Mouse (Mus musculus): ENCODE measurements around the gene Inka1. TPM values are rescaled to one million over a fixed set of nuclear protein-coding genes. Genes with fewer than 3 reads are reported as not detected.
"Not testable (repeated sequence)": the region's sequence is repeated elsewhere in the genome, so short reads cannot be mapped to it uniquely, and the experiment has no call there.

Gene Inka1
- polyA plus RNA-seq (2016; fragmentation: Nextera tagmentation; extraction: Ambion mirVana): 180 and 189 TPM in 2 replicates

DNA sequence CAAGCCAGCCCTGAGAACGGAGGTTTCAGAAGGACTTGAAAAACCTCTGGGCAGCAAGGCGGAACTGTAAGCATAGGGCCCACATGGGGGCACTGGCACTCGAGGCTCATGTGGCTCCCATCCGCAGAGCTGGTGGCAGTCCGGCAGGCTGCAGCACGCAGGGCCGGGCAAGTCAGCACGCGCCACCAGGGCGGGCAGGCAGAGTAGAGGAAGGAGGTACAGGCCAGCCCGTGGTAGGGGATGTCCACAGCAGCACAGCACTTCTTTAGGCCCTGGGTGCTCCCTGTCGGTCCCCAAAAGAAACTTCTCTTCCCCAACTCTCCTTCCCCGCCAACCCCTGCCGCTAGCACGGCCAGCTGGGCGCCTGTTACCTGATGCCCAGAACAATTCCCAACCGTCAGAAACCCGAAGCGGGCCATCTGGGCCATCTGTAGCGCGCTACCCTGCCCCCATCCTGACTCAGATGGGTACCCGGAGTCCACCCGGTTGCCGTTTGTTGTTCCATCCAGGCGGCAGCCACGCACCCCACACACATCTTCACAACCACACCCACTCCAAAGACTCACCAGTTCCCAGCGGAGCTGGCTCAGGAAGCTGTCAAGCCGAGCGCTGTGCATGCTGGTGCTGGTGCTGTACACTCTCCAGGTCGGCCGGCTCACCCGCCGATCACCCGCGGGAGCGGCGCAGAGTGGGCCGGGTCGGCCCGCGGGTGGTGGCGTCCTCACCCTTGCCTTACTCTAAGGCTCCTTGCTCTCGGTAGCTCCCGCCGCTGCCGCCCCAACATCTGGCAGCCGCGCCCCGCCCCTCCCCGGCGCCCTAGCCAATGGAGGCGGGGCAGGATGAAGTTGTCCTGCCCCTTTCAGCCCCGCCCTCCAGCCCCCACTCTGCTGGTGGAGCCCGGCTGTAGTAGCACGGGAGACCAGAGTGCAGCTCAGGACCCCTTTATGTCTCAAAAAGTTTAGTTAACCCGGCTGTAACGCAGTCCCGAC is at the start of gene Inka1:
Gene Inka1 (minus strand): TSS at position 749 of the 989 bp plus-strand sequence.
- H3K27me3 ChIP-seq (ENCODE audit: low read depth, poor library complexity, severe bottlenecking): no peaks in the 10 kb centered on the region
- peaks cover 24% of the 10 kb centered on the region for H3K36me3 ChIP-seq
- under 1% methylated on average over 58 of the region's 58 CpGs for WGBS
- peaks cover 68% of the 10 kb centered on the region for H3K4me1 ChIP-seq
- no peaks in the 10 kb centered on the region for H3K9me3 ChIP-seq (replicated peaks)
- peak; percentile 96 for DNase-seq (ENCODE audit: low spot score)
- H3K27ac ChIP-seq: peak within 1 kb of the TSS; percentile 98
- peak within 1 kb of the TSS; percentile 83 for H3K4me3 ChIP-seq

- DNase-seq (ENCODE audit: low spot score): no peak
- WGBS: 90% methylated on average over 5 of the region's 5 CpGs
- peaks cover 90% of the 10 kb centered on the region for H3K36me3 ChIP-seq
- H3K27me3 ChIP-seq (ENCODE audit: low read depth, poor library complexity, severe bottlenecking): no peaks in the 10 kb centered on the region
- peaks cover 4% of the 10 kb centered on the region; the same call in 1 of the 2 replicates for H3K9me3 ChIP-seq (replicated peaks)
- H3K4me3 ChIP-seq: no peak overlapping the region
- no peaks in the 10 kb centered on the region for H3K4me1 ChIP-seq
- no peak overlapping the region for H3K27ac ChIP-seq
Observed at GRCm38 (mm10) chr9:108032126-108032525, 46.4 kb upstream of the Inka1 start.

DNA sequence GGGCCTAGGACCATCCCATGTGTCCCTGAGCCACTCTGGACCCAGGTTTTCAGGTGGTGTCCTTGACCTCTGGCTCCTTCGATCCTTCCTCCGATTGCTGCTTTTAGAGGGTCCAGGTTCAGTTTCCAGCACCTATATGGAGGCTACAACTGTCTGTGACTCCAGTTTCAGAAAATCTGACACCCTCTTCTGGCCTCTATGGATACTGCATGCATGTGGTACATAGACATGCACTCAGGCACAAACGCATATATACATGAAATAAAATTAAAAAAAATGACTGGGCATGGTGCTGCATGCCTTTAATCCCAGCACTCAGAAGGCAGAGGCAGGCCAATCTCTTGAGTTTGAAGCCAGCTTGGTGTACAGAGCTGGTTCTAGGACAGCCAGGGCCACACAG is 42.2 kb upstream of the Inka1 start:
- H3K27me3 ChIP-seq (ENCODE audit: low read depth, poor library complexity, severe bottlenecking): no peaks in the 10 kb centered on the region
- H3K27ac ChIP-seq: no peak overlapping the region
- peaks cover 90% of the 10 kb centered on the region for H3K36me3 ChIP-seq
- DNase-seq (ENCODE audit: low spot score): no peak
- peaks cover 4% of the 10 kb centered on the region; the same call in 1 of the 2 replicates for H3K9me3 ChIP-seq (replicated peaks)
- no peak overlapping the region for H3K4me3 ChIP-seq
- no peaks in the 10 kb centered on the region for H3K4me1 ChIP-seq
- WGBS: 97% methylated on average over 3 of the region's 3 CpGs

GRCm38 (mm10) chr9:108026584-108026983 is 40.9 kb upstream of the Inka1 start:
- Histone ChIP-seq H3K4me1 (no peaks in the 10 kb centered on the region), H3K9me3 (replicated peaks) (peaks cover 4% of the 10 kb centered on the region; the same call in 1 of the 2 replicates), H3K36me3 (peaks cover 77% of the 10 kb centered on the region), H3K27me3 (ENCODE audit: low read depth, poor library complexity, severe bottlenecking) (no peaks in the 10 kb centered on the region), H3K4me3 (no peak overlapping the region), H3K27ac (no peak overlapping the region)
- 95% methylated on average over 3 of the region's 3 CpGs for WGBS
- DNase-seq (ENCODE audit: low spot score): no peak

DNA sequence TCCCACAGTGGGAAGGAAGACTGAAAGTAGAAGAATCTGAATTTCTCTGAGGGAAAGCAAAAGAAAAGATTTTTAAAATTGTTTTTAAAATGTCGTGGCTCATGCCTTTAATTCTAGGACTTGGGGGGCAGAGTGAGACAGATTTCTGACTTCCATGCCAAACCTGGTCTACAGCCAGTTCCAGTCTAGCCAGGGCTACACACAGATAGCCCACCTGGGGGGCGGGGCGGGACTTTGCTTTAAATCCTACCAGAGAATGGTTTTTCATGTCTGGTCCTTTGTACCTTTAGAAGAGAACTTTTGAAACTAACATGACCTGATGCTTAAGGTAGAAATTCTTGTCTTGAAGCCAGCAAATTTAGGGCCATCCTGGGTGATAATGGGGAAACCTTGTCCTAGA is 37.5 kb upstream of the Inka1 start:
- no peak overlapping the region for H3K27ac ChIP-seq
- DNase-seq (ENCODE audit: low spot score): no peak
- no peaks in the 10 kb centered on the region for H3K4me1 ChIP-seq
- H3K27me3 ChIP-seq (ENCODE audit: low read depth, poor library complexity, severe bottlenecking): no peaks in the 10 kb centered on the region
- H3K36me3 ChIP-seq: peaks cover 54% of the 10 kb centered on the region
- 90% methylated on average over 3 of the region's 3 CpGs for WGBS
- peaks cover 4% of the 10 kb centered on the region; the same call in 1 of the 2 replicates for H3K9me3 ChIP-seq (replicated peaks)
- no peak overlapping the region for H3K4me3 ChIP-seq

DNA sequence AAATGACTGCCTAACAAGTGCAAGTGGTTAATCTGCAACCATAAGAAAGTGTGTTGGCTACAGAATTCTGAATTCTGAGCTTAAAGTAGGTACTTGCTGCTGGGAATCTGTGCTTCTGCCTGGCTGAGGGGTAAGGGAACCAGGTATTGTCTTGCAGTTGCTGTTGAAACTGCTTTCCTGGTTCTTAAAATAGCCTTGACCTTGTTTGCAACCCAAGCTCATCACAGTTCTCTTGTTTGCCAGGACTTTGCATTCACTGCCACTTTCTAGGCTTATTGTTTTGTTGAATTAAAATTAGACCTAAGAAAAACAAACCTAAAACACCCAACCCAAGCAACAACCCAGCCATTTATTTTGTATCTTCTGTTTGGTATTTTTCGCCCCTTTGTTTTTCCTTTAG is 35.1 kb upstream of the Inka1 start:
- 96% methylated on average over 1 of the region's 1 CpGs for WGBS

GRCm38 (mm10) chr9:108017127-108017526 is 31.4 kb upstream of the Inka1 start:
- peaks cover 55% of the 10 kb centered on the region for H3K36me3 ChIP-seq
- H3K9me3 ChIP-seq (replicated peaks): no peaks in the 10 kb centered on the region
- no peak overlapping the region for H3K4me3 ChIP-seq
- no peak for DNase-seq (ENCODE audit: low spot score)
- no peaks in the 10 kb centered on the region for H3K4me1 ChIP-seq
- H3K27ac ChIP-seq: no peak overlapping the region
- WGBS: 90% methylated on average over 3 of the region's 3 CpGs
- H3K27me3 ChIP-seq (ENCODE audit: low read depth, poor library complexity, severe bottlenecking): no peaks in the 10 kb centered on the region

More for the DNA sequence above, 35.1 kb upstream of the Inka1 start:
- H3K4me1 ChIP-seq: no peaks in the 10 kb centered on the region
- H3K27me3 ChIP-seq (ENCODE audit: low read depth, poor library complexity, severe bottlenecking): no peaks in the 10 kb centered on the region
- H3K27ac ChIP-seq: no peak overlapping the region
- peaks cover 49% of the 10 kb centered on the region for H3K36me3 ChIP-seq
- DNase-seq (ENCODE audit: low spot score): no peak
- H3K9me3 ChIP-seq (replicated peaks): no peaks in the 10 kb centered on the region
- H3K4me3 ChIP-seq: no peak overlapping the region

- not testable (repeated sequence) for H3K27ac ChIP-seq; H3K9me3 ChIP-seq (replicated peaks); H3K4me1 ChIP-seq; H3K4me3 ChIP-seq; DNase-seq (ENCODE audit: low spot score); H3K27me3 ChIP-seq (ENCODE audit: low read depth, poor library complexity, severe bottlenecking)
- 97% methylated on average over 2 of the region's 2 CpGs for WGBS
- peaks cover 72% of the 10 kb centered on the region for H3K36me3 ChIP-seq
Observed at GRCm38 (mm10) chr9:108013577-108013976, 27.9 kb upstream of the Inka1 start.

GRCm38 (mm10) chr9:108010385-108010784 is 24.7 kb upstream of the Inka1 start:
- H3K36me3 ChIP-seq: peaks cover 57% of the 10 kb centered on the region
- H3K4me3 ChIP-seq: no peak overlapping the region
- no peaks in the 10 kb centered on the region for H3K4me1 ChIP-seq
- DNase-seq (ENCODE audit: low spot score): no peak
- H3K27ac ChIP-seq: no peak overlapping the region
- no peaks in the 10 kb centered on the region for H3K9me3 ChIP-seq (replicated peaks)
- no peaks in the 10 kb centered on the region for H3K27me3 ChIP-seq (ENCODE audit: low read depth, poor library complexity, severe bottlenecking)

DNA sequence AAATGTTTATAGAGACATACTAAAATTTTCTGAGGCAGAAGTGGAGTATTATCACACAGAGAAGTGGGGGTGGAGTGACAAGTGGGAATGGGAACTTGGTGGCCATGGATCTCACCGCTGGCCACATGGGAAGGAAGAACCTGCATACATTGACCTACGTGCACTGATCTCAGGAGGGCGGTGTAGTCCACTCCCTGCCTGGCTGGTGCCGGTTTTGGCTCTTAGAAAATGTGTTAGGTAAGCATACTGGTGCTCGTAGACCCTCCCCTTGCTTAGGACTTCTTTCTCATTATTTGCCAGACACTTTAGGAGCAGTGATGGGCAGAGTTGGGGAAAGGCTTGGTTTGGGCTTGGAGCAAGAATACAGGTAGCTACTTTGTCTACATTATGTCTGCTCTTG is 22.4 kb upstream of the Inka1 start:
- Histone ChIP-seq H3K4me1 (peaks cover 14% of the 10 kb centered on the region), H3K4me3 (no peak overlapping the region), H3K9me3 (replicated peaks) (no peaks in the 10 kb centered on the region), H3K27me3 (ENCODE audit: low read depth, poor library complexity, severe bottlenecking) (no peaks in the 10 kb centered on the region), H3K36me3 (peaks cover 47% of the 10 kb centered on the region), H3K27ac (no peak overlapping the region)
- WGBS: 92% methylated on average over 5 of the region's 5 CpGs
- no peak for DNase-seq (ENCODE audit: low spot score)

DNA sequence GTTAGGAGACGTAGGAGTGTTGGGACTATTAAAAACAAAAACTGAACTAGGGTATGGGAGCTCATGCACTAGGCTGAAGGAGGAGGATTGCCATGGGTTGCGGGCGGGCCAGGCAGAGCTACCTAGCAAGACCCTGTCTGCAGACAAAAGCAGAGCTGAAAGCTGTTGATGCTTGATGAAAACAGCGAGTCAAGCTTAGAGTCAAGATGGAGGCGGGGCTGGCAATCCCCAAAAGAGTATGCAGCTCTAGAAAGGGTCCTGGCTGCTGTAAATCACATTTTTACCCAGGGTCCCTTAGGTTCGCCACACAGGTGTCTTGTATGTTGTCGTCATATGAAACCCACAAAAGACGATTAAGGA is 17.8 kb upstream of the Inka1 start:
- Histone ChIP-seq H3K4me1 (peaks cover 24% of the 10 kb centered on the region), H3K36me3 (peaks cover 19% of the 10 kb centered on the region), H3K4me3 (peak overlapping the region; percentile 99), H3K27me3 (ENCODE audit: low read depth, poor library complexity, severe bottlenecking) (no peaks in the 10 kb centered on the region), H3K9me3 (replicated peaks) (no peaks in the 10 kb centered on the region), H3K27ac (peak overlapping the region; percentile 97)
- no peak for DNase-seq (ENCODE audit: low spot score)
- 26% methylated on average over 8 of the region's 8 CpGs for WGBS

DNA sequence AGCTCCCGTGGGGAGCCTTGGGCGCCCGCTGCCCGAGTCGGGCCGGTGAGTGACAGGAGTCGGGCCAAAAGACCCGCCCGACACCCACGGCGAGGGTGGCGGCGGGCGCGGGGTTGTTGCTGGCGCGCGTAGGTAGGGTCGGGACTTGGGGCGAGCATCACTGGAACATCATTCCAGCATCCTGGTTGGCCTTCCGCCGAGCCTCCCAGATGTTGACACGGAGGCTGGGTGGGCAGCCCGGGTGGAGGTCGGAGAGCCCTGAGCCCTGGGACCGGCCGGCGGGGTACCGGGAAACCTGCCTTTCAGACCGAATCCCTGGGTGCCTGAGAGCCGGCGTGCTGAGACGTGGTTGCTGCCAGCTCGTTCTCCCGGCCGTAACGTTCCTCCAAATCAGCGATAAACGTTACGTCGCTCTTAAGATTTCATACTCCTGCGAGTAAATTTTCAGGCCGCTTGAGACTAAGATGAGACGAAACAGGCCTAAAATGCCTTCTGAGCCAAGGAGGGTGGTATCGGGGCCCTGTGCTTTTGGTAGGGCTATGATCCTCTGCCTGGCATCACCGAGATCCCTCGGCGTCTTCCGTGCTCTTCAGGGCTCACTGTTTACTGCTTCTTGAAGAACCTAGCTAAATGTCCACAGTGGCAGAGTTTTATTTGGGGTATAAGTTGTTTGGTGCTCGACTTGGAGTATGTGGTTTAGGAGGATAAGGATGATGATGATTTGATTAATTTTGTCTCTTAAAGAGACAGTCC is 17.3 kb upstream of the Inka1 start:
- Histone ChIP-seq H3K4me3 (peak overlapping the region; percentile 99), H3K9me3 (replicated peaks) (no peaks in the 10 kb centered on the region), H3K36me3 (peaks cover 14% of the 10 kb centered on the region), H3K4me1 (peaks cover 24% of the 10 kb centered on the region), H3K27ac (peak overlapping the region; percentile 97), H3K27me3 (ENCODE audit: low read depth, poor library complexity, severe bottlenecking) (no peaks in the 10 kb centered on the region)
- WGBS: under 1% methylated on average over 50 of the region's 50 CpGs
- no peak for DNase-seq (ENCODE audit: low spot score)

All from limb, embryonic 10.5 days (tissue).